Mouse (Mus musculus): ENCODE measurements around the gene Pde9a.

DNA sequence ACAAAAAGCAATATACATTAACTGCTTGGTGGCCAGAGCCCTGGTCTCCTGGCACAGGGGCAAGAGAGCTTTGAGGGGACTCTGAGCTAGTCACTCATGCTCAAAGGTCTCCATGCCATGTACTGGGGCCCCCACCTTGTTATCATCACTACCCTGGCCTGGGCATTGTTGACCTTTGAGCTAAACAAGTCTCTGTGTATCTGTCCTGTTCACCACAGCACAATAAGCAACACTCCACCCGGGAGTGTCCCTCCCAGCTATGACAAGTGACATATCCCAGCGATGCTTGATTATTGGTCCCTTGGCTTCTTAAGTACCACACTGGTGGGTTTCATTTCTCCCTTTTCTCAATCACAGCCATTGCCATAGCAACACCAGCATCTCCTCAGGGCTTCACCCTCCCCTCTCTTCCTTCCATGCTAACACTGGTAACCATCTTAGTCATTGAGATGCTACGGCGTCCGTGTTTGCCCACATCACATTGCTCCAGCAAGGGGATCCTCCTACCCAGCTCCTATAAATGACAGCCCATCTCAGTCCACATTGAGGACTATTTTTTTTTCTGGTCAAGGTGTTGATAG, 20.3 kb upstream of the Pde9a start:
- TF ChIP-seq CTCF (IDR thresholded peaks at IDR 0.05; ENCODE audit: borderline replicate concordance, insufficient read depth, low read length) = no peak
- TF ChIP-seq POLR2A (IDR thresholded peaks at IDR 0.05; ENCODE audit: low read depth, low read length) = no peak
